Mouse (Mus musculus) forebrain, embryonic 15.5 days (tissue): ENCODE measurements at regions not wholly inside any gene's neighbourhood (a gene's known extent, or its start where the extent isn't known, plus 50 kb on each side); places are given as distances from the start of the nearest gene placed in this dataset.

Source experiments
- ATAC-seq: fragments of 200-750 bp; cut with Nextera tagmentation; replicated peaks from 2 replicates; pipeline ENCODE4 v1.8.0; 2017; ENCODE audit warnings: mild to moderate bottlenecking, moderate TSS enrichment, moderate library complexity
- H3K27ac ChIP-seq: fragments of 300-500 bp; sonication (generic); replicated peaks from 2 replicates; pipeline ENCODE4 v1.5.1; 2015; ENCODE audit warnings: mild to moderate bottlenecking, inconsistent platforms
- H3K27me3 ChIP-seq: fragments of 300-500 bp; sonication (generic); 2 replicates; pipeline ENCODE4 v1.6.1; 2015; ENCODE audit warnings: inconsistent platforms
- H3K36me3 ChIP-seq: fragments of 300-500 bp; sonication (generic); 2 replicates; pipeline ENCODE4 v1.6.1; 2015; ENCODE audit warnings: mild to moderate bottlenecking, inconsistent platforms
- H3K4me1 ChIP-seq: fragments of 300-500 bp; sonication (generic); 2 replicates; pipeline ENCODE4 v1.6.1; 2015; ENCODE audit warnings: inconsistent platforms
- H3K4me2 ChIP-seq: fragments of 300-500 bp; sonication (generic); replicated peaks from 2 replicates; pipeline ENCODE4 v1.6.1; 2015; ENCODE audit warnings: mild to moderate bottlenecking, inconsistent platforms
- H3K4me3 ChIP-seq: fragments of 300-500 bp; sonication (generic); 2 replicates; pipeline ENCODE4 v1.5.1; 2015; ENCODE audit warnings: mild to moderate bottlenecking, inconsistent platforms
- H3K9ac ChIP-seq: fragments of 300-500 bp; sonication (generic); replicated peaks from 2 replicates; pipeline ENCODE4 v1.6.1; 2015; ENCODE audit warnings: mild to moderate bottlenecking, inconsistent platforms
- H3K9me3 ChIP-seq: fragments of 300-500 bp; sonication (generic); 2 replicates; pipeline ENCODE4 v1.6.1; 2016; ENCODE audit warnings: inconsistent platforms
- WGBS: fragments of 180-500 bp; shearing (Covaris S2); methylation state at CpG from one replicate; pipeline ENCODE4 v1.1.7; 2015; ENCODE audit warnings: mixed read lengths; 5-methylcytosine and 5-hydroxymethylcytosine counted together

DNA sequence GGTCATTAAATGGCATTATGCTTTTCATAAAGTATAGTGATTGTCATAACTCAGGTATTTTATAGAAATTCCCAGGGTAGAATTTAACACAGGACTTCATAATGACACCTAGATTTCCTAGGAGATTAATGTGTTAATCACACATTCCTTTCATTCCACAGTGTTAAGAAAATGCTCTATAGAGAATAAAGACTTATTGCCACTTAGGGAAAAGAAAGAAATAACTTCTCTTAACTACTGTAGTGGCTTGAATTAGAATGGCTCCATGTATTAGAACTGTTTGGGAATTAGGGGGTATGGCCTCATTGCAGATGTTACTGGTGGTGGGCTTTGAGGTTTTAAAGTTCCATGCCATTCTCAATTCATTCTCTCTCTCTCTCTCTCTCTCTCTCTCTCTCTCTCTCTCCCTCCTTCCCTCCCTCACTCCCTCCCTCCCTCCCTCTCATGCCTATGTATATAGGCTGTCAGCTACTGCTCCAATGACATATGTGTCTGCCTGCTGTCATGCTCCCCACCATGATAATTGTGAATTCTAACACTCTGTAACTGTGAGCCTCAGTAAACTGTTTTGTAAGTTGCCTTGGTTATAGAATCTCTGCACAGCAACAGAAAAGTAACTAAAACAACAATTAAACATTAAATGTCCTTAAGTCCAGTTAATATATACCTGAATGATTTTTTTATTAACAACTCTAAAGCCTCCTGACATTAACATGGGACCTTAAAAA is 425.1 kb upstream of the Depdc1a start:
- H3K9ac ChIP-seq: no peak overlapping the region
- H3K4me2 ChIP-seq: no peak overlapping the region
- no peaks in the 10 kb centered on the region for H3K9me3 ChIP-seq
- peak; percentile 96 for ATAC-seq
- H3K27ac ChIP-seq: no peak overlapping the region
- H3K4me3 ChIP-seq: no peak overlapping the region
- no peaks in the 10 kb centered on the region for H3K27me3 ChIP-seq
- H3K4me1 ChIP-seq: no peaks in the 10 kb centered on the region
- no peaks in the 10 kb centered on the region for H3K36me3 ChIP-seq

- Histone ChIP-seq H3K9ac (no peak overlapping the region), H3K27ac (no peak overlapping the region), H3K4me2 (no peak overlapping the region), H3K27me3 (no peaks in the 10 kb centered on the region), H3K4me1 (no peaks in the 10 kb centered on the region), H3K9me3 (no peaks in the 10 kb centered on the region), H3K4me3 (no peak overlapping the region), H3K36me3 (no peaks in the 10 kb centered on the region)
- no peak for ATAC-seq
- WGBS: 84% methylated on average over 1 of the region's 1 CpGs
Measured at GRCm38 (mm10) chr3:159056960-159057525, 438.2 kb upstream of the Depdc1a start.

DNA sequence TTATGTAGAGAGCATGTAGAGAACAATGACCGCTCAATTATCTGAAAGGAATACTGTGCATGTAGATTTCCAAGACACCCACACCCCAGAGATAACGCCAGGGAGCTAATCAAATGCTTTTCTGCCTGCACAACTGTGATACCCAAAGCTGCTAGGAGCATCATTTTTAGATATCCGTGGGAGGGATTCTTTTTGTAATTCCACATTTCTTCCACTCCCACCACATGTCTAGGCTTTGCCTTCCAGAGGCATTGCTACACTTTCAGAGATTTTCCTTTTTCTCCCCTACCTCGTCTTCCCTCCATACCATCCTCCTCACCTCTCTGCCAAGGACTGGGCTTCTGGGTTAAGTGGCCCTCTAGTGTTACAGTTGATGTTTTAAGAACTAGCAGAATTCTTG is 460.4 kb upstream of the Depdc1a start:
- H3K4me1 ChIP-seq: no peaks in the 10 kb centered on the region
- no peak for ATAC-seq
- no peaks in the 10 kb centered on the region for H3K36me3 ChIP-seq
- WGBS: 61% methylated on average over 4 of the region's 4 CpGs
- no peak overlapping the region for H3K9ac ChIP-seq
- H3K27me3 ChIP-seq: no peaks in the 10 kb centered on the region
- H3K9me3 ChIP-seq: no peaks in the 10 kb centered on the region
- no peak overlapping the region for H3K4me3 ChIP-seq
- no peak overlapping the region for H3K4me2 ChIP-seq
- H3K27ac ChIP-seq: no peak overlapping the region

GRCm38 (mm10) chr3:159031581-159031980 is 463.7 kb upstream of the Depdc1a start:
- no peak overlapping the region for H3K4me2 ChIP-seq
- H3K4me1 ChIP-seq: no peaks in the 10 kb centered on the region
- H3K36me3 ChIP-seq: no peaks in the 10 kb centered on the region
- no peak overlapping the region for H3K9ac ChIP-seq
- no peak overlapping the region for H3K27ac ChIP-seq
- no peaks in the 10 kb centered on the region for H3K27me3 ChIP-seq
- no peak overlapping the region for H3K4me3 ChIP-seq
- WGBS: 86% methylated on average over 3 of the region's 3 CpGs
- no peak for ATAC-seq
- H3K9me3 ChIP-seq: no peaks in the 10 kb centered on the region

GRCm38 (mm10) chr3:159030675-159031074 is 464.6 kb upstream of the Depdc1a start:
- Histone ChIP-seq H3K27me3 (no peaks in the 10 kb centered on the region), H3K4me2 (no peak overlapping the region), H3K27ac (no peak overlapping the region), H3K4me3 (no peak overlapping the region), H3K9ac (no peak overlapping the region), H3K4me1 (no peaks in the 10 kb centered on the region), H3K9me3 (no peaks in the 10 kb centered on the region), H3K36me3 (no peaks in the 10 kb centered on the region)
- no peak for ATAC-seq
- 89% methylated on average over 3 of the region's 3 CpGs for whole genome bisulfite sequencing

GRCm38 (mm10) chr3:159029951-159030350 is 465.3 kb upstream of the Depdc1a start:
- Histone ChIP-seq H3K4me2 (no peak overlapping the region), H3K36me3 (no peaks in the 10 kb centered on the region), H3K27ac (no peak overlapping the region), H3K27me3 (no peaks in the 10 kb centered on the region), H3K4me3 (no peak overlapping the region), H3K9me3 (no peaks in the 10 kb centered on the region), H3K9ac (no peak overlapping the region), H3K4me1 (no peaks in the 10 kb centered on the region)
- ATAC-seq: no peak
- WGBS: 93% methylated on average over 2 of the region's 2 CpGs

DNA sequence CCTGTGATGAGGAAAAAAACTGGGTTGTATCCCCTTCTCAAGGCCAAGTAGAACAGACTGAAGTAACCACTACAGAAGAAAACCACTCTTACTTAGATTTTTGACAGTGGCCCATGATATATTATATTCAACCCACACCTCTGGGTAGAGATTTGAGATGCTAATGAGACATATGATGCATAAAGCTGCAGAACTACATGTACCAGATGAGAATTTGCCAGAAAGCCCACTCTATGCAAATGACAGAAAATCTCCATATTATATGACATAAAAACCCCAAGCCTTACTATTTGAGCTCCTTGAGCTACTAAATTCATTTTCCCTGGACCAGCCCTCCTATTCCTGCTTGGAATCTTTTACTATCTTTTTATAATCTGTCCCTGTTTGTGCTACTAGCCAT is 458.4 kb upstream of the Lrrc7 start:
- H3K9ac ChIP-seq: no peak overlapping the region
- no peaks in the 10 kb centered on the region for H3K36me3 ChIP-seq
- no peak overlapping the region for H3K4me2 ChIP-seq
- H3K9me3 ChIP-seq: no peaks in the 10 kb centered on the region
- no peak overlapping the region for H3K27ac ChIP-seq
- no peaks in the 10 kb centered on the region for H3K27me3 ChIP-seq
- ATAC-seq: no peak
- peaks cover 2% of the 10 kb centered on the region; the same call in 1 of the 2 replicates for H3K4me1 ChIP-seq
- H3K4me3 ChIP-seq: no peak overlapping the region

DNA sequence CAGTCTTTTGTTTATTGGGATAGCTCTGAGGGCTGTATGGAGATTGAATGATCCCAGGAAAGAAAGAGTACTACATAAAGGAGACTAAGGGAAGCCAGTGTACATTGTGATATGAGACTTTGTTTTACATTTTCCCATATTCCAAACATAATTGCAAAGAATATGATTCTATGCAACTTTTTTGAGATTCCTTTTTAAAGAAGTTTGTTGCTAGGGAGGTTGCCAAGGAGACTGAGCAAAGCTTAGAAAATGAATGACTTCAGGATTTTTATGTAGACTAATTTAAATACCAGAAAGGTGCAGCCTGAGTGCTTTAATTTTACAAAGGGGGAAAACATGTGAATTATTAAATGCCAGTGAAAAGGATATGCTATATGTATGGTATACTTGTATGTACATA is 455.2 kb upstream of the Lrrc7 start:
- no peaks in the 10 kb centered on the region for H3K36me3 ChIP-seq
- no peaks in the 10 kb centered on the region for H3K27me3 ChIP-seq
- H3K4me3 ChIP-seq: no peak overlapping the region
- no peak overlapping the region for H3K9ac ChIP-seq
- no peak overlapping the region for H3K4me2 ChIP-seq
- no peak overlapping the region for H3K27ac ChIP-seq
- H3K9me3 ChIP-seq: no peaks in the 10 kb centered on the region
- H3K4me1 ChIP-seq: peaks cover 2% of the 10 kb centered on the region; the same call in 1 of the 2 replicates
- ATAC-seq: no peak; the same call in 1 of the 2 replicates

GRCm38 (mm10) chr3:159016426-159016825 is 454.4 kb upstream of the Lrrc7 start:
- Histone ChIP-seq H3K9me3 (no peaks in the 10 kb centered on the region), H3K9ac (no peak overlapping the region), H3K36me3 (no peaks in the 10 kb centered on the region), H3K4me2 (no peak overlapping the region), H3K27me3 (no peaks in the 10 kb centered on the region), H3K4me1 (peaks cover 2% of the 10 kb centered on the region; the same call in 1 of the 2 replicates), H3K4me3 (no peak overlapping the region), H3K27ac (no peak overlapping the region)
- ATAC-seq: no peak

GRCm38 (mm10) chr3:159010954-159011638 is 449.1 kb upstream of the Lrrc7 start:
- no peaks in the 10 kb centered on the region for H3K9me3 ChIP-seq
- no peak overlapping the region for H3K27ac ChIP-seq
- H3K36me3 ChIP-seq: no peaks in the 10 kb centered on the region
- no peaks in the 10 kb centered on the region for H3K4me1 ChIP-seq
- no peak overlapping the region for H3K4me3 ChIP-seq
- ATAC-seq: peak; percentile 53; the same call in 1 of the 2 replicates
- H3K4me2 ChIP-seq: no peak overlapping the region
- H3K9ac ChIP-seq: no peak overlapping the region
- 3% methylated on average over 1 of the region's 1 CpGs for WGBS
- H3K27me3 ChIP-seq: no peaks in the 10 kb centered on the region

DNA sequence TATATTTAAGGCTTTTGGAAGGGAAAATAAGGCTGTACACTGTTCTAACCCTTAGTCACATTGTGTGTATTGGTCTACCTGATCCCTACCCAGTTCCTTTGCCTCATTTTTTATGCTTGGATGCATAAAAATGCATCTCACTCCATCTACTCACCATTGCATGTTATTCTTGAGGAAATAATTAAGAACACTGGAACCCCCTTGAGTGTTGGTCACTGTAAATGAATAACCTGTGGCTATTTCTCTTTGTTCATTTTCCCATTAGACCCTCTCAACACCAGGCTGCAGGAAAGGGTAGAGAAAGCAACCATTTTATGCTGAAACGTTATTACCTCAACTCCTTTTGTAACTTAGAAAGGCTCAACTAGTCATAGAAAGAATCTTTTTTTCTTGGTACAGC is 442.0 kb upstream of the Lrrc7 start:
- ATAC-seq: no peak
- H3K9ac ChIP-seq: no peak overlapping the region
- H3K9me3 ChIP-seq: no peaks in the 10 kb centered on the region
- 0% methylated on average over 1 of the region's 1 CpGs for WGBS
- H3K27me3 ChIP-seq: 0 out of 2 replicates have a peak, but pooled peaks cover 5% of the 10 kb centered on the region
- no peaks in the 10 kb centered on the region for H3K36me3 ChIP-seq
- H3K4me2 ChIP-seq: no peak overlapping the region
- no peak overlapping the region for H3K27ac ChIP-seq
- no peak overlapping the region for H3K4me3 ChIP-seq
- H3K4me1 ChIP-seq: no peaks in the 10 kb centered on the region

DNA sequence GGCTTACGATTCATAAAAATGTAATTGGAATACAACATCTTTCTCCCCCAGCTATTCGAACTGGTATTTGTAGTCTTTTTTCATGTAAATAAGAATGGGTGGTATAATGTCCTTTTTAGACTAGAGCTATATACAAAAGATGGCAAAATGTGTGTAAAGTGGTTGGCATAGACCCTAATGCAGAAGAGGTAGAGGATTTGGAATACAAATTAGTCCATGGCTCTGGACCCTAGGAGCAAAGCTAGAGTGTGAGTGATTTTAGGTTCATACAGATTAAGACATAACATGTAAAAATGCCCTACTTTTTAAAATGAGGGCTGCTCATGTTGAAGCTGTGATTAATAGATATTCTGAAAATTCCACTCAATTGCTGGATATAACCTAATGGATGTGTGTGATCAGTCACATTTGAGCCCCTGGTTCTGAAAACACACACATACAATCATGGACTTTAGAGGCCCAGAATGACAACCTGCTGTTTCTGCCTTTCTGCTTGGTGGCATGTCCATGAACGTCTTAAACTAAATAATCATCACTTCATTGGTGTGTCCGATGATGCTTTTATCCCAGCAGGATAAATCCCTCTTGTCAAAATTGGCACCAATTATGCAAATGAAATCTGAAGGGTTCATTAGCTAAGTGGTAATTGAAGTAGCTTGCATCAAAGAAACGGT is 423.6 kb upstream of the Lrrc7 start:
- no peak overlapping the region for H3K9ac ChIP-seq
- H3K27ac ChIP-seq: no peak overlapping the region
- 18% methylated on average over 5 of the region's 5 CpGs for WGBS
- ATAC-seq: peak; percentile 67
- H3K9me3 ChIP-seq: no peaks in the 10 kb centered on the region
- H3K4me3 ChIP-seq: no peak overlapping the region
- H3K27me3 ChIP-seq: no peaks in the 10 kb centered on the region
- H3K36me3 ChIP-seq: no peaks in the 10 kb centered on the region
- H3K4me2 ChIP-seq: no peak overlapping the region
- H3K4me1 ChIP-seq: peaks cover 6% of the 10 kb centered on the region; the same call in 1 of the 2 replicates
